Mouse (Mus musculus) adipose tissue, adult 10 weeks (tissue): ENCODE results near the gene Olfr1353. TPM values are rescaled to one million over a fixed set of nuclear protein-coding genes. Genes with fewer than 3 reads are reported as not detected.

Source experiments
- polyA plus RNA-seq: library from polyadenylated mRNA; stranded (reverse); fragments of 350-450 nt; fragmentation: Illumina TruSeq; extraction: RNeasy Lipid Tissue Mini Kit (QIAGEN cat#74804); gene quantifications from one replicate; pipeline ENCODE4 v1.2.3, GENCODE M21; 2014; ENCODE audit warnings: low read depth, low replicate concordance

Olfr1353 gene
- not detected for polyA plus RNA-seq

GRCm38 (mm10) chr10:78963009-78963408 lies at the start of gene Olfr1353:
Gene Olfr1353 (plus strand): TSS chr10:78963309.

GRCm38 (mm10) chr10:78950336-78950735 lies 12.8 kb upstream of the Olfr1353 start, which contains the start of gene Olfr8:
Gene Olfr8 (plus strand): TSS chr10:78950636.

GRCm38 (mm10) chr10:78980750-78981149 lies 17.6 kb downstream of the Olfr1353 start, which contains the start of gene Olfr1352:
Gene Olfr1352 (plus strand): TSS chr10:78981050.

GRCm38 (mm10) chr10:79012172-79012571 lies 49.1 kb downstream of the Olfr1353 start, which contains the start of gene Olfr1351:
Gene Olfr1351 (plus strand): TSS chr10:79012472.

Other genes starting within 250 kb of the Olfr1353 start
- 0.17 TPM for gene Casp14, start 245.0 kb upstream of the Olfr1353 start, polyA plus RNA-seq
- 1.6 TPM for gene Ccdc105, start 210.2 kb upstream of the Olfr1353 start, polyA plus RNA-seq
- gene Slc1a6, start 182.8 kb upstream of the Olfr1353 start, polyA plus RNA-seq: 0.15 TPM
- not detected for gene Olfr1356, start 111.1 kb upstream of the Olfr1353 start, polyA plus RNA-seq
- not detected for gene Olfr1355, start 87.8 kb upstream of the Olfr1353 start, polyA plus RNA-seq
- not detected for gene Olfr1354, start 50.1 kb upstream of the Olfr1353 start, polyA plus RNA-seq
- gene Olfr8, start 12.7 kb upstream of the Olfr1353 start, polyA plus RNA-seq: not detected
- gene Olfr1352, start 17.7 kb downstream of the Olfr1353 start, polyA plus RNA-seq: not detected
- not detected for gene Olfr1351, start 49.2 kb downstream of the Olfr1353 start, polyA plus RNA-seq
- gene Olfr57, start 65.4 kb downstream of the Olfr1353 start, polyA plus RNA-seq: not detected
- gene 2610008E11Rik, start 134.3 kb downstream of the Olfr1353 start, polyA plus RNA-seq: 15.1 TPM
- not detected for gene Vmn2r80, start 185.5 kb downstream of the Olfr1353 start, polyA plus RNA-seq